Mouse (Mus musculus): ENCODE data around the gene Galp. TPM values are rescaled to one million over a fixed set of nuclear protein-coding genes. Genes with fewer than 3 reads are reported as not detected.

The Galp gene
- polyA plus RNA-seq, 1 experiment = not detected

DNA sequence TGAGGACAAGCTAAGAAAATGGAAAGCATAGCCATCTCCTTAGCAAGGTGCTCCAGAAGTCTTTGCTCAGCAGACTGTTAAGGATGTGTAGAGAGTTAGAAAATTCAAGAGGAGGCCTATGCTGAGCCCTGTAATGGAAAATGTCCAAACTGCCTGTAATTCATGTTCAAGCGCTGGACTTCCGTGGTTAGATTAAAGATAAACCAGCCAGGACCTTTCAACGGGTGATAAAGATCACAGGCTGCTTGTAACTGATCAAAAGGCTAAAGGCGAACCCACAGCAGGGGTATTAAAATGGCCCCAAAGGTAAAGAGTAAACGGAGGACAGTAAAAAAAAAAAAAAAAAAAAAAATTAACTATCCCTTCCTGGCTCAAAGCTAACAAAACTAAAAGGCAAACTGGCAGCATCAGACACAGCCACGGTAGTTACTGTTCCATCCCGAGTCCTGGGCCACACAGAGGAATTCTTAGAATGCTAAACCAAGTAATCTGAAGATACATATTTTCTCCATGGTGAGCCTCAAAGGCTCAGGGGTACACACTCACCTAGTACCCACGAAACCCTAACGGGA lies 39.9 kb upstream of the Galp start:
- no peak overlapping the region for H3ac ChIP-seq (ENCODE audit: control insufficient read depth, insufficient read length)
- peak overlapping the region; percentile 86 for H3K4me2 ChIP-seq (ENCODE audit: low read depth)
- H3K79me2 ChIP-seq (ENCODE audit: control insufficient read depth, insufficient read depth) = peaks cover 33% of the 10 kb centered on the region
- H3K36me3 ChIP-seq (ENCODE audit: control insufficient read depth, insufficient read depth) = no peaks in the 10 kb centered on the region
- TF ChIP-seq POLR2A (IDR thresholded peaks at IDR 0.05; ENCODE audit: insufficient read length, low read depth) (no peak), CEBPB (IDR thresholded peaks at IDR 0.05; ENCODE audit: insufficient read depth, poor library complexity, severe bottlenecking) (no peak), E2F4 (IDR thresholded peaks at IDR 0.05; ENCODE audit: insufficient read depth) (no peak), MYOD1 (IDR thresholded peaks at IDR 0.05; ENCODE audit: control insufficient read depth in 1 of 3, insufficient read length in 2 of 3, low read depth in 2 of 3) (no peak), USF1 (IDR thresholded peaks at IDR 0.05; ENCODE audit: low read depth) (no peak), TCF12 (IDR thresholded peaks at IDR 0.05; ENCODE audit: insufficient read depth, poor library complexity, severe bottlenecking) (no peak), SRF (IDR thresholded peaks at IDR 0.05; ENCODE audit: control insufficient read depth, insufficient read length, low read depth) (no peak), POLR2AphosphoS2 (IDR thresholded peaks at IDR 0.05; ENCODE audit: insufficient read length, low read depth) (no peak), MAX (IDR thresholded peaks at IDR 0.05; ENCODE audit: low read depth) (no peak), MYOG (IDR thresholded peaks at IDR 0.05; ENCODE audit: control insufficient read depth in 1 of 3, insufficient read depth in 1 of 3, insufficient read length in 2 of 3, low read depth in 2 of 3) (no peak), TCF3 (IDR thresholded peaks at IDR 0.05; ENCODE audit: insufficient read length, low read depth) (no peak), REST (IDR thresholded peaks at IDR 0.05; ENCODE audit: insufficient read depth, insufficient read length) (no peak)
- no peaks in the 10 kb centered on the region for H3K27me3 ChIP-seq (ENCODE audit: control insufficient read depth, insufficient read depth, insufficient read length)
- peak overlapping the region; percentile 75 for H3K4me3 ChIP-seq

DNA sequence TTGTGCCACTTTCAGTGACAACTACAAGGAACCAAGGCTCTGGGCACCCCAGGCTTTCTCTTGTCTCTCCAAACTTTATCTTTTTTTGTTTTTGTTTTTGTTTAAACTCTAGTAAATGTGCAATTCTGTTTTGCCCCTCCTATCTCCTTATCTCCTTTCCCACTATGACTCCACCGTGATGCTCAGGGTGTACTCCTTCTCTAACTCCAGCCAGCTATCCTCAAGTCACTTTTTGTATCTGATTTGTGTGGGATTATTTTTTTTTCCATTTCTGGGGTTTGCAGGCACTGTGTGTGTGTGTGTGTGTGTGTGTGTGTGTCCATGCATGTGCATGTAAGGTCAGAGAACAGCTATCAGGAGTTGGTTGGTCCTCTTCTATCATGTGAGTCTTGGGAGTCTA lies 39.4 kb upstream of the Galp start:
- peak overlapping the region; percentile 75 for H3K4me3 ChIP-seq
- H3ac ChIP-seq (ENCODE audit: control insufficient read depth, insufficient read length) = no peak overlapping the region
- TF ChIP-seq USF1 (IDR thresholded peaks at IDR 0.05; ENCODE audit: low read depth) (no peak), SRF (IDR thresholded peaks at IDR 0.05; ENCODE audit: control insufficient read depth, insufficient read length, low read depth) (no peak), MAX (IDR thresholded peaks at IDR 0.05; ENCODE audit: low read depth) (no peak), TCF12 (IDR thresholded peaks at IDR 0.05; ENCODE audit: insufficient read depth, poor library complexity, severe bottlenecking) (no peak), E2F4 (IDR thresholded peaks at IDR 0.05; ENCODE audit: insufficient read depth) (no peak), REST (IDR thresholded peaks at IDR 0.05; ENCODE audit: insufficient read depth, insufficient read length) (no peak), MYOG (IDR thresholded peaks at IDR 0.05; ENCODE audit: control insufficient read depth in 1 of 3, insufficient read depth in 1 of 3, insufficient read length in 2 of 3, low read depth in 2 of 3) (no peak), POLR2A (IDR thresholded peaks at IDR 0.05; ENCODE audit: insufficient read length, low read depth) (no peak), MYOD1 (IDR thresholded peaks at IDR 0.05; ENCODE audit: control insufficient read depth in 1 of 3, insufficient read length in 2 of 3, low read depth in 2 of 3) (no peak), POLR2AphosphoS2 (IDR thresholded peaks at IDR 0.05; ENCODE audit: insufficient read length, low read depth) (no peak), TCF3 (IDR thresholded peaks at IDR 0.05; ENCODE audit: insufficient read length, low read depth) (no peak), CEBPB (IDR thresholded peaks at IDR 0.05; ENCODE audit: insufficient read depth, poor library complexity, severe bottlenecking) (no peak)
- H3K4me2 ChIP-seq (ENCODE audit: low read depth) = no peak overlapping the region
- H3K36me3 ChIP-seq (ENCODE audit: control insufficient read depth, insufficient read depth) = no peaks in the 10 kb centered on the region
- H3K27me3 ChIP-seq (ENCODE audit: control insufficient read depth, insufficient read depth, insufficient read length) = no peaks in the 10 kb centered on the region
- peaks cover 28% of the 10 kb centered on the region for H3K79me2 ChIP-seq (ENCODE audit: control insufficient read depth, insufficient read depth)

DNA sequence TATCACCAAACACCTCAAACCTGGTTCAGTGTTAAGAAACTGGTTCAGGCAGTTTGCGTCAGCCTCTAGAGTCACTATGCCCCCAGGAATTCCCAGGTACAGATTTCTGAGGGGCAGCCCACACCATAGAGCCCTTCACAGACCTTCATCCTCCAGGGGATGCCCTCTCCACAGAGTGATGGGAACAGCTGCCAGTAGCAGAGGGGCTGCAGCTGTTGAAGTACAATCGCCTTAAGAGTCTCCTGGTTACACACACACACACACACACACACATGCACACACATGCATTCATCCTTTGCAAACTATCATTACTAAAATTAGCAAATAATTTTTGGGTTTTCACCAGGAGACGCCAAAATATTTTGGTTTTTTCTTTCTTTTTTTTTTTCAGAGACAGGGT lies 37.3 kb upstream of the Galp start:
- no peaks in the 10 kb centered on the region for H3K36me3 ChIP-seq (ENCODE audit: control insufficient read depth, insufficient read depth)
- H3K4me2 ChIP-seq (ENCODE audit: low read depth) = peak overlapping the region; percentile 42
- H3K27me3 ChIP-seq (ENCODE audit: control insufficient read depth, insufficient read depth, insufficient read length) = no peaks in the 10 kb centered on the region
- peaks cover 7% of the 10 kb centered on the region for H3K79me2 ChIP-seq (ENCODE audit: control insufficient read depth, insufficient read depth)
- TF ChIP-seq REST (IDR thresholded peaks at IDR 0.05; ENCODE audit: insufficient read depth, insufficient read length) (no peak), CEBPB (IDR thresholded peaks at IDR 0.05; ENCODE audit: insufficient read depth, poor library complexity, severe bottlenecking) (no peak), POLR2A (IDR thresholded peaks at IDR 0.05; ENCODE audit: insufficient read length, low read depth) (no peak), SRF (IDR thresholded peaks at IDR 0.05; ENCODE audit: control insufficient read depth, insufficient read length, low read depth) (no peak), MYOD1 (IDR thresholded peaks at IDR 0.05; ENCODE audit: control insufficient read depth in 1 of 3, insufficient read length in 2 of 3, low read depth in 2 of 3) (peak; percentile 48 to 98 (median 98)), TCF12 (IDR thresholded peaks at IDR 0.05; ENCODE audit: insufficient read depth, poor library complexity, severe bottlenecking) (peak; percentile 88), POLR2AphosphoS2 (IDR thresholded peaks at IDR 0.05; ENCODE audit: insufficient read length, low read depth) (no peak), USF1 (IDR thresholded peaks at IDR 0.05; ENCODE audit: low read depth) (no peak), E2F4 (IDR thresholded peaks at IDR 0.05; ENCODE audit: insufficient read depth) (no peak), TCF3 (IDR thresholded peaks at IDR 0.05; ENCODE audit: insufficient read length, low read depth) (peak; percentile 65), MYOG (IDR thresholded peaks at IDR 0.05; ENCODE audit: control insufficient read depth in 1 of 3, insufficient read depth in 1 of 3, insufficient read length in 2 of 3, low read depth in 2 of 3) (peak; percentile 17 to 91 (median 62)), MAX (IDR thresholded peaks at IDR 0.05; ENCODE audit: low read depth) (no peak)
- no peak overlapping the region for H3ac ChIP-seq (ENCODE audit: control insufficient read depth, insufficient read length)
- no peak overlapping the region for H3K4me3 ChIP-seq

DNA sequence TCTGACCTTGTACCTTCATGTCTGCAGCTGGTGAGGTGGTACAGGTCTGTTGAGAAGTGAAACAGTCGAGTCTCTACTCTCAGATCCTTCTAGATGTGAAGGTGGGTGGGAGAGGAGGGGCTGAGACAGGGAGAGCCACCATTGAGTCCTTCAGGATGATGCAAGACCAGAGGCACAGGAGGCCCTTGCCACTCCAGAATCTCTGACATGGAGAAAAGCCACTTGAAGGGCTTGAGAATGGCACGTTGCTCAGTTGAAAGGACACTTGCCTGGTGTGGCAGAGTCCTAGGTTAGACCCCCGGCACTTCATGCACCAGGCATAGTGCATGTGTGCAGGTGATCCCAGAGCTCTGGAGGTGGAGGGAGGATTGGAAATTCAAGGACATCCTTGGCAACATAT lies 35.3 kb upstream of the Galp start:
- Histone ChIP-seq H3ac (ENCODE audit: control insufficient read depth, insufficient read length) (no peak overlapping the region), H3K36me3 (ENCODE audit: control insufficient read depth, insufficient read depth) (no peaks in the 10 kb centered on the region), H3K79me2 (ENCODE audit: control insufficient read depth, insufficient read depth) (no peaks in the 10 kb centered on the region), H3K4me3 (no peak overlapping the region), H3K4me2 (ENCODE audit: low read depth) (no peak overlapping the region), H3K27me3 (ENCODE audit: control insufficient read depth, insufficient read depth, insufficient read length) (no peaks in the 10 kb centered on the region)
- TF ChIP-seq TCF3 (IDR thresholded peaks at IDR 0.05; ENCODE audit: insufficient read length, low read depth) (no peak), CEBPB (IDR thresholded peaks at IDR 0.05; ENCODE audit: insufficient read depth, poor library complexity, severe bottlenecking) (no peak), E2F4 (IDR thresholded peaks at IDR 0.05; ENCODE audit: insufficient read depth) (no peak), POLR2A (IDR thresholded peaks at IDR 0.05; ENCODE audit: insufficient read length, low read depth) (no peak), MYOG (IDR thresholded peaks at IDR 0.05; ENCODE audit: control insufficient read depth in 1 of 3, insufficient read depth in 1 of 3, insufficient read length in 2 of 3, low read depth in 2 of 3) (no peak), SRF (IDR thresholded peaks at IDR 0.05; ENCODE audit: control insufficient read depth, insufficient read length, low read depth) (no peak), MYOD1 (IDR thresholded peaks at IDR 0.05; ENCODE audit: control insufficient read depth in 1 of 3, insufficient read length in 2 of 3, low read depth in 2 of 3) (no peak), USF1 (IDR thresholded peaks at IDR 0.05; ENCODE audit: low read depth) (no peak), REST (IDR thresholded peaks at IDR 0.05; ENCODE audit: insufficient read depth, insufficient read length) (no peak)
